Mouse (Mus musculus) heart, embryonic 16.5 days (tissue): ENCODE data around the gene Dynlt1c. TPM values are rescaled to one million over a fixed set of nuclear protein-coding genes. Genes with fewer than 3 reads are reported as not detected.
"Not testable (repeated sequence)": the region's sequence is repeated elsewhere in the genome, so short reads cannot be mapped to it uniquely, and the experiment has no call there.

Experiments used
- ATAC-seq: fragments of 200-750 bp; cut with Nextera tagmentation; replicated peaks from 2 replicates; pipeline ENCODE4 v1.8.0; 2017; ENCODE audit warnings: moderate number of reproducible peaks; ENCODE audit not compliant: insufficient read depth, low FRiP score; ENCODE audit errors: extremely low read depth
- H3K27ac ChIP-seq: fragments of 300-500 bp; sonication (generic); 2 replicates; pipeline ENCODE4 v1.5.1; 2014; ENCODE audit warnings: mild to moderate bottlenecking, low read length, control low read depth, moderate library complexity
- H3K27me3 ChIP-seq: fragments of 300-500 bp; sonication (generic); 2 replicates; pipeline ENCODE4 v1.6.1; 2014; ENCODE audit warnings: low read length, mixed read lengths; ENCODE audit not compliant: control insufficient read depth, insufficient read depth
- H3K36me3 ChIP-seq: fragments of 300-500 bp; sonication (generic); 2 replicates; pipeline ENCODE4 v1.6.1; 2014; ENCODE audit not compliant: control insufficient read depth, insufficient read depth
- H3K4me1 ChIP-seq: fragments of 300-500 bp; sonication (generic); 2 replicates; pipeline ENCODE4 v1.6.1; 2014; ENCODE audit warnings: low read length, mixed read lengths; ENCODE audit not compliant: control insufficient read depth, insufficient read depth
- H3K4me2 ChIP-seq: fragments of 300-500 bp; sonication (generic); 2 replicates; pipeline ENCODE4 v1.6.1; 2014; ENCODE audit warnings: low read depth, mild to moderate bottlenecking, control low read depth, low read length
- H3K4me3 ChIP-seq: fragments of 300-500 bp; sonication (generic); 2 replicates; pipeline ENCODE4 v1.5.1; 2014; ENCODE audit warnings: mild to moderate bottlenecking, control low read depth, low read length
- H3K9ac ChIP-seq: fragments of 300-500 bp; sonication (generic); 2 replicates; pipeline ENCODE4 v1.6.1; 2014; ENCODE audit warnings: low read length, control low read depth
- H3K9me3 ChIP-seq: fragments of 300-500 bp; sonication (generic); replicated peaks from 2 replicates; pipeline ENCODE4 v1.6.1; 2016; ENCODE audit warnings: low read length; ENCODE audit not compliant: control insufficient read depth
- WGBS: fragments of 180-500 bp; shearing (Covaris S2); extraction: QIAGEN DNeasy Blood & Tissue Kit; methylation state at CpG from one replicate; pipeline ENCODE4 v1.1.7; 2014; 5-methylcytosine and 5-hydroxymethylcytosine counted together
- polyA plus RNA-seq: library from polyadenylated mRNA; unstranded; fragments of >200 nt; fragmentation: Nextera tagmentation; extraction: Ambion mirVana; gene quantifications from 2 replicates; pipeline ENCODE4 v1.2.1, GENCODE M21; 2015

Gene Dynlt1c
- polyA plus RNA-seq, 1 experiment from 2014 or later = 28.4 TPM

GRCm38 (mm10) chr17:6614316-6614715 is 12.8 kb downstream of the Dynlt1c start:
- not testable (repeated sequence) for ATAC-seq, H3K27me3 ChIP-seq, H3K4me1 ChIP-seq, H3K36me3 ChIP-seq, H3K4me3 ChIP-seq, H3K9ac ChIP-seq, H3K27ac ChIP-seq, H3K9me3 ChIP-seq, H3K4me2 ChIP-seq
- 81% methylated on average over 5 of the region's 9 CpGs for WGBS

GRCm38 (mm10) chr17:6616731-6617130 is 15.3 kb downstream of the Dynlt1c start:
- not testable (repeated sequence) for H3K4me2 ChIP-seq, H3K9me3 ChIP-seq, H3K9ac ChIP-seq, H3K36me3 ChIP-seq, H3K27ac ChIP-seq, H3K4me1 ChIP-seq, H3K27me3 ChIP-seq, H3K4me3 ChIP-seq, ATAC-seq
- 95% methylated on average over 9 of the region's 9 CpGs for WGBS

- H3K27me3 ChIP-seq, H3K9me3 ChIP-seq, H3K9ac ChIP-seq, H3K4me3 ChIP-seq, H3K36me3 ChIP-seq, H3K4me2 ChIP-seq, H3K27ac ChIP-seq, H3K4me1 ChIP-seq: not testable (repeated sequence)
- ATAC-seq = peak; percentile 28; the same call in 1 of the 2 replicates
- WGBS = 74% methylated on average over 5 of the region's 13 CpGs
Measured at GRCm38 (mm10) chr17:6617689-6618400, 16.4 kb downstream of the Dynlt1c start.

- not testable (repeated sequence) for H3K27me3 ChIP-seq, ATAC-seq, H3K9me3 ChIP-seq, H3K36me3 ChIP-seq, H3K9ac ChIP-seq, H3K4me3 ChIP-seq, H3K4me1 ChIP-seq, H3K4me2 ChIP-seq, H3K27ac ChIP-seq
- 74% methylated on average over 5 of the region's 5 CpGs for WGBS
Measured at GRCm38 (mm10) chr17:6619271-6619670, 17.8 kb downstream of the Dynlt1c start.

DNA sequence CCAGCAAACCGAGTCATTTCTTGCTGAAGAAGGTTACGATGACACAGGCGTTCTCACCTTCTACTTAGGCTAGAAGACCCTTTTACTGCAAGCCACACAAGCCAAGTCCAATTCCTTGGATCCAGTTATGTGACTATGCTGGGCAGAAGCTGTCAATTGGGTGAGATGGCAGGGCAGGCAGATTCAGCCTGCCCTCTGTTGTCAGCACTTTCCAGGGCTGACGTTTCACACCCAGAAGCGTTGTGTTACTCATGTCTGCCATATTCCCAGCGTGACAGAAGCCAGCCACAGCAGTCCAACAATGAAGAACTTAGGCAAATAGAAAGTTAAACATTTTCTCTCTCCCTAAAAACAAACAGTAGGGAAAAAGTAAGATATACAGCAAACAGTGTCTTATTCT is 18.6 kb downstream of the Dynlt1c start:
- H3K4me1 ChIP-seq, H3K4me2 ChIP-seq, H3K36me3 ChIP-seq, H3K27ac ChIP-seq, H3K4me3 ChIP-seq, ATAC-seq, H3K27me3 ChIP-seq, H3K9me3 ChIP-seq, H3K9ac ChIP-seq: not testable (repeated sequence)
- WGBS = 61% methylated on average over 5 of the region's 6 CpGs

DNA sequence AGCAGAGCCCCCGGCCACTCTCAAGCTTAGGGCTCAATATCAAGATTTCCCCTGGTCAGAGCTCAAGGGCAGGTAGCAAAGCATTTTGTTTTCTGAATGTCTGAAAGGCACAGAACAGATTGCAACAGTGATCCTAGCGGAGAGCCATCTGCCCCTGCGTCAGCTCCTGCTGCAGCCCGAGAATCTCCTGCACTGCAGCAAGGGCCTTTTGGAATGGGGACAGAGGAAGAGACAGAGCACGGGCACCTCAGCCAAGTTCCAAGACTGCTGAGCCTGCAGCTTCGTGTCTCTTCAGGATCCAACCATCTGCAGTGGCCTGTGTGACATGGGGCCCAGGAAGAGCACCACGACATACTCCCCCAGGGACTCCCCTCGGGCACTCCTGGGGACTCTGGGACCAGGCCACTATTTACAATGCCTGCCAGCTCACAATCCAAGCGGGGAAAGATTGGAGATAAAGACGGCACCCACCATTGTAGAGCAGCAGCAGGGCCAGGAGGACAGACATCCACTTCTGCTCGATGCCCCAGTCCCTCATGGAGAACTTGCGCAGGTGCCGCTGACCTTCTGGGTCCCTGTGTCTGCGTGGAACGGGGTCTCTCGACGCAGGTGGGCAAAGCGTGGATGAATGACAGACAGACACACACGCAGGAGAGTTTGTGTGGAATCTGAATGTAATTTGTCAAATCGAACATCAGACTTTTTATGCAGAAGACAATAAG is 19.4 kb downstream of the Dynlt1c start:
- not testable (repeated sequence) for H3K9me3 ChIP-seq, H3K4me2 ChIP-seq, H3K9ac ChIP-seq, H3K36me3 ChIP-seq, H3K27ac ChIP-seq, H3K4me1 ChIP-seq, H3K27me3 ChIP-seq, ATAC-seq, H3K4me3 ChIP-seq
- 77% methylated on average over 18 of the region's 20 CpGs for WGBS

- not testable (repeated sequence) for H3K4me1 ChIP-seq, H3K27me3 ChIP-seq, H3K36me3 ChIP-seq, H3K9ac ChIP-seq, ATAC-seq, H3K4me3 ChIP-seq, H3K9me3 ChIP-seq, H3K27ac ChIP-seq, H3K4me2 ChIP-seq
- 80% methylated on average over 11 of the region's 12 CpGs for WGBS
Measured at GRCm38 (mm10) chr17:6621976-6622375, 20.5 kb downstream of the Dynlt1c start.

GRCm38 (mm10) chr17:6624926-6625558 is 23.6 kb downstream of the Dynlt1c start:
- H3K4me1 ChIP-seq, H3K36me3 ChIP-seq, H3K27ac ChIP-seq, H3K9me3 ChIP-seq, ATAC-seq, H3K27me3 ChIP-seq, H3K4me3 ChIP-seq, H3K9ac ChIP-seq, H3K4me2 ChIP-seq: not testable (repeated sequence)
- 41% methylated on average over 1 of the region's 6 CpGs for WGBS

- not testable (repeated sequence) for H3K4me2 ChIP-seq, H3K4me1 ChIP-seq, H3K4me3 ChIP-seq, ATAC-seq, H3K36me3 ChIP-seq, H3K9me3 ChIP-seq, H3K27me3 ChIP-seq, H3K27ac ChIP-seq, H3K9ac ChIP-seq
- 79% methylated on average over 4 of the region's 4 CpGs for WGBS
Measured at GRCm38 (mm10) chr17:6630398-6630797, 28.9 kb downstream of the Dynlt1c start.
